In genomic region chr17:31089848-31090247, GRCm38 (mm10) we compare ENCODE assay signal across 16 mouse cellular contexts. TPM values are rescaled to one million over a fixed set of nuclear protein-coding genes. Genes with fewer than 3 reads are reported as not detected.
A peak's percentile ranks its signal among the peaks of the same experiment; 100 is the strongest.
DNase-seq lines count a peak whose midpoint lies in the region; ATAC-seq and TF ChIP-seq lines count a peak whose summit lies in the region.
"Had no signal": no experiment of that assay in that cellular context is flagged by ENCODE, and none has a peak within 500 bp of the region (broad histone marks: within the 10 kb centered on the region; RNA-seq: fewer than 3 reads in every experiment).

No protein-coding gene starts in this region.

- no peaks in the 10 kb centered on the region for H3K27me3 ChIP-seq in hindbrain, embryonic 11.5 days (ENCODE audit: control insufficient read depth, insufficient read depth, low read length)
- no peaks in the 10 kb centered on the region for H3K27me3 ChIP-seq in hindbrain, postnatal 0 days (ENCODE audit: insufficient read depth, low read length)
- H3K27me3 ChIP-seq in hindbrain, embryonic 13.5 days: no peaks in the 10 kb centered on the region
- H3K27me3 ChIP-seq in liver, embryonic 15.5 days: no peaks in the 10 kb centered on the region
- no peaks in the 10 kb centered on the region for H3K27me3 ChIP-seq in midbrain, embryonic 13.5 days

- H3K36me3 ChIP-seq in hindbrain, embryonic 11.5 days (ENCODE audit: control insufficient read depth, insufficient read depth, low read length): no peaks in the 10 kb centered on the region
- H3K36me3 ChIP-seq in hindbrain, postnatal 0 days (ENCODE audit: insufficient read depth, low read length): no peaks in the 10 kb centered on the region
- H3K36me3 ChIP-seq in hindbrain, embryonic 13.5 days: peaks cover 10% of the 10 kb centered on the region
- H3K36me3 ChIP-seq in liver, embryonic 15.5 days (replicated peaks): peaks cover 10% of the 10 kb centered on the region; the same call in 1 of the 2 replicates
- H3K36me3 ChIP-seq in midbrain, embryonic 13.5 days: peaks cover 10% of the 10 kb centered on the region

- H3K4me2 ChIP-seq in hindbrain, embryonic 11.5 days (replicated peaks; ENCODE audit: low read depth, low read length): no peak overlapping the region
- H3K4me2 ChIP-seq in hindbrain, postnatal 0 days (ENCODE audit: low read depth, low read length): no peak overlapping the region
- no peak overlapping the region for H3K4me2 ChIP-seq in hindbrain, embryonic 13.5 days
- H3K4me2 ChIP-seq in liver, embryonic 15.5 days: no peak overlapping the region
- no peak overlapping the region for H3K4me2 ChIP-seq in midbrain, embryonic 13.5 days (replicated peaks)

- 0 out of 2 replicates have a peak overlapping the region, but pooled peaks have one; percentile 24 for H3K27ac ChIP-seq in hindbrain, embryonic 11.5 days (ENCODE audit: low read depth, low read length)
- no peak overlapping the region for H3K27ac ChIP-seq in hindbrain, postnatal 0 days
- peak overlapping the region; percentile 46 for H3K27ac ChIP-seq in hindbrain, embryonic 13.5 days
- H3K27ac ChIP-seq in liver, embryonic 15.5 days (replicated peaks): peak overlapping the region; percentile 79
- peak overlapping the region; percentile 68; the same call in 1 of the 2 replicates for H3K27ac ChIP-seq in midbrain, embryonic 13.5 days
- no peak overlapping the region for H3K27ac ChIP-seq in left cerebral cortex, adult 2 months
- H3K27ac ChIP-seq: gastrocnemius, adult 2 months; stomach, postnatal 0 days had no signal

- no peak for TF ChIP-seq CTCF in hindbrain, postnatal 0 days (IDR thresholded peaks at IDR 0.05; ENCODE audit: low read depth)
- TF ChIP-seq CTCF in left cerebral cortex, adult 2 months (IDR thresholded peaks at IDR 0.05): no peak

- peaks cover 7% of the 10 kb centered on the region; the same call in 1 of the 2 replicates for H3K4me1 ChIP-seq in hindbrain, embryonic 11.5 days (replicated peaks; ENCODE audit: control insufficient read depth, insufficient read depth, low read length)
- peaks cover 31% of the 10 kb centered on the region for H3K4me1 ChIP-seq in hindbrain, postnatal 0 days (ENCODE audit: insufficient read depth, low read length)
- H3K4me1 ChIP-seq in hindbrain, embryonic 13.5 days (replicated peaks): peaks cover 48% of the 10 kb centered on the region
- H3K4me1 ChIP-seq in liver, embryonic 15.5 days (replicated peaks): peaks cover 90% of the 10 kb centered on the region
- peaks cover 54% of the 10 kb centered on the region for H3K4me1 ChIP-seq in midbrain, embryonic 13.5 days (replicated peaks)

- WGBS in hindbrain, embryonic 11.5 days: 85% methylated on average over 8 of the region's 8 CpGs
- WGBS in hindbrain, postnatal 0 days: 76% methylated on average over 8 of the region's 8 CpGs
- WGBS in hindbrain, embryonic 13.5 days: 83% methylated on average over 8 of the region's 8 CpGs
- 51% methylated on average over 8 of the region's 8 CpGs for WGBS in liver, embryonic 15.5 days (ENCODE audit: insufficient replicate concordance)
- WGBS in midbrain, embryonic 13.5 days: 80% methylated on average over 8 of the region's 8 CpGs

- H3K4me3 ChIP-seq in hindbrain, embryonic 11.5 days (ENCODE audit: low read depth, low read length): no peak overlapping the region
- H3K4me3 ChIP-seq in hindbrain, postnatal 0 days (ENCODE audit: low read length): no peak overlapping the region
- no peak overlapping the region for H3K4me3 ChIP-seq in hindbrain, embryonic 13.5 days
- no peak overlapping the region for H3K4me3 ChIP-seq in liver, embryonic 15.5 days (replicated peaks)
- H3K4me3 ChIP-seq in midbrain, embryonic 13.5 days (replicated peaks): no peak overlapping the region
- no peak overlapping the region for H3K4me3 ChIP-seq in left cerebral cortex, adult 2 months
- H3K4me3 ChIP-seq: gastrocnemius, adult 2 months had no signal

- H3K9me3 ChIP-seq in hindbrain, embryonic 11.5 days (ENCODE audit: control insufficient read depth, low read length): no peaks in the 10 kb centered on the region
- no peaks in the 10 kb centered on the region for H3K9me3 ChIP-seq in hindbrain, postnatal 0 days (ENCODE audit: low read length)
- H3K9me3 ChIP-seq in hindbrain, embryonic 13.5 days: no peaks in the 10 kb centered on the region
- H3K9me3 ChIP-seq in liver, embryonic 15.5 days (replicated peaks): no peaks in the 10 kb centered on the region
- no peaks in the 10 kb centered on the region; the same call in 1 of the 2 replicates for H3K9me3 ChIP-seq in midbrain, embryonic 13.5 days

- ATAC-seq in hindbrain, embryonic 11.5 days (ENCODE audit: low FRiP score): no peak
- no peak for ATAC-seq in hindbrain, postnatal 0 days
- no peak for ATAC-seq in hindbrain, embryonic 13.5 days (ENCODE audit: low FRiP score)
- ATAC-seq in liver, embryonic 15.5 days (ENCODE audit: insufficient read depth): no peak
- no peak for ATAC-seq in midbrain, embryonic 13.5 days

- no peak for DNase-seq in hindbrain, embryonic 11.5 days (ENCODE audit: low spot score)
- no peak for DNase-seq in hindbrain, postnatal 0 days (ENCODE audit: low spot score)
- DNase-seq in left cerebral cortex, adult 2 months (ENCODE audit: extremely low spot score in 1 of 2, low spot score in 2 of 2): no peak
- no peak for DNase-seq in left cerebral cortex, adult 11 months (ENCODE audit: low spot score)
- DNase-seq: cerebellum, adult 9-10 months; gastrocnemius, adult 2 months; kidney, postnatal 10 days had no signal

- intact Hi-C loops in left cerebral cortex, adult 2 months (cut with DNase I): no loop called here

- H3K9ac ChIP-seq in hindbrain, embryonic 11.5 days (ENCODE audit: low read depth, low read length): no peak overlapping the region
- H3K9ac ChIP-seq in hindbrain, postnatal 0 days (replicated peaks; ENCODE audit: low read length): no peak overlapping the region
- no peak overlapping the region for H3K9ac ChIP-seq in hindbrain, embryonic 13.5 days
- H3K9ac ChIP-seq in liver, embryonic 15.5 days: no peak overlapping the region
- H3K9ac ChIP-seq in midbrain, embryonic 13.5 days (replicated peaks): no peak overlapping the region

RNA-seq across cellular contexts. Expression of gene Abcg1, which starts 32.4 kb away (rescaled TPM):
- polyA plus RNA-seq in hindbrain, embryonic 11.5 days (2014; fragmentation: Nextera tagmentation; extraction: Ambion mirVana): 9.7 and 10.5 TPM in 2 replicates
- 34.9 and 40.7 TPM in 2 replicates for total RNA-seq in hindbrain, postnatal 0 days (2014; rRNA removed)
- 17.4 and 18.9 TPM in 2 replicates for polyA plus RNA-seq in hindbrain, postnatal 0 days (2015; fragmentation: Nextera tagmentation; extraction: Ambion mirVana)
- polyA plus RNA-seq in hindbrain, embryonic 13.5 days (2015; fragmentation: Nextera tagmentation; extraction: Ambion mirVana): 19.3 and 21.5 TPM in 2 replicates
- polyA plus RNA-seq in liver, embryonic 15.5 days (2015; fragmentation: Nextera tagmentation; extraction: Ambion mirVana): 9.3 and 10.2 TPM in 2 replicates
- 21.8 and 24.4 TPM in 2 replicates for polyA plus RNA-seq in midbrain, embryonic 13.5 days (2015; fragmentation: Nextera tagmentation; extraction: Ambion mirVana)
- 10 to 100 TPM; 76.5 to 77.6 TPM for total RNA-seq in left cerebral cortex, adult 2 months (2021)

RNA-seq across cellular contexts. Expression of gene Tff3, which starts 39.6 kb away (rescaled TPM):
- polyA plus RNA-seq in hindbrain, embryonic 11.5 days (2014; fragmentation: Nextera tagmentation; extraction: Ambion mirVana): 0.35 and 0.79 TPM in 2 replicates
- total RNA-seq in hindbrain, postnatal 0 days (2014; rRNA removed): not detected in 2 replicates
- 0.44 and 0.55 TPM in 2 replicates for polyA plus RNA-seq in hindbrain, postnatal 0 days (2015; fragmentation: Nextera tagmentation; extraction: Ambion mirVana)
- 3.5 and 3.9 TPM in 2 replicates for polyA plus RNA-seq in hindbrain, embryonic 13.5 days (2015; fragmentation: Nextera tagmentation; extraction: Ambion mirVana)
- 74.3 and 97.3 TPM in 2 replicates for polyA plus RNA-seq in liver, embryonic 15.5 days (2015; fragmentation: Nextera tagmentation; extraction: Ambion mirVana)
- polyA plus RNA-seq in midbrain, embryonic 13.5 days (2015; fragmentation: Nextera tagmentation; extraction: Ambion mirVana): 0.97 and 2.0 TPM in 2 replicates
- total RNA-seq in left cerebral cortex, adult 2 months (2021): not detected
- total RNA-seq: gastrocnemius, adult 2 months; heart, postnatal 10 days; left cerebral cortex, postnatal 14 days; megakaryocyte-erythroid progenitor cell, adult 5-6 weeks had no signal
- polyA plus RNA-seq: embryonic facial prominence, embryonic 14.5 days; urinary bladder, adult 2 months had no signal

RNA-seq across cellular contexts. Expression of gene Tff2, which starts 54.2 kb away (rescaled TPM):
- polyA plus RNA-seq in hindbrain, embryonic 11.5 days (2014; fragmentation: Nextera tagmentation; extraction: Ambion mirVana): not detected in 2 replicates
- not detected in 2 replicates for total RNA-seq in hindbrain, postnatal 0 days (2014; rRNA removed)
- polyA plus RNA-seq in hindbrain, postnatal 0 days (2015; fragmentation: Nextera tagmentation; extraction: Ambion mirVana): not detected in 2 replicates
- polyA plus RNA-seq in hindbrain, embryonic 13.5 days (2015; fragmentation: Nextera tagmentation; extraction: Ambion mirVana): not detected in 2 replicates
- polyA plus RNA-seq in liver, embryonic 15.5 days (2015; fragmentation: Nextera tagmentation; extraction: Ambion mirVana): not detected in 2 replicates
- not detected in 2 replicates for polyA plus RNA-seq in midbrain, embryonic 13.5 days (2015; fragmentation: Nextera tagmentation; extraction: Ambion mirVana)
- not detected for total RNA-seq in left cerebral cortex, adult 2 months (2021)
- total RNA-seq: gastrocnemius, adult 2 months; heart, postnatal 10 days; left cerebral cortex, postnatal 14 days; megakaryocyte-erythroid progenitor cell, adult 5-6 weeks had no signal
- polyA plus RNA-seq: embryonic facial prominence, embryonic 14.5 days had no signal

Comparison
In these comparisons a context has a peak if more than half of its experiments do, and no peak if none do; other contexts are left out.
1. H3K27ac ChIP-seq: peak in hindbrain, embryonic 11.5 days (single experiment), hindbrain, embryonic 13.5 days (single experiment), liver, embryonic 15.5 days (single experiment) and midbrain, embryonic 13.5 days (single experiment); none in hindbrain, postnatal 0 days (single experiment) and left cerebral cortex, adult 2 months (single experiment).
2. RNA of gene Tff3, which starts 39.6 kb away (polyA plus RNA-seq): 74.3 to 97.3 TPM in liver, embryonic 15.5 days; 3.5 to 3.9 TPM in hindbrain, embryonic 13.5 days, 0.97 to 2.0 TPM in midbrain, embryonic 13.5 days, 0.35 to 0.79 TPM in hindbrain, embryonic 11.5 days and 0.44 to 0.55 TPM in hindbrain, postnatal 0 days; every median in the first group is over 10 times any median in the second.